Mouse (Mus musculus) liver, postnatal 0 days (tissue): Measurements from ENCODE around the gene Hsd3b7. TPM values are rescaled to one million over a fixed set of nuclear protein-coding genes. Genes with fewer than 3 reads are reported as not detected.

Source experiments
- ATAC-seq: fragments of 200-750 bp; cut with Nextera tagmentation; 2 replicates; pipeline ENCODE4 v1.8.0; 2017; ENCODE audit warnings: mild to moderate bottlenecking, moderate library complexity
- DNase-seq: peaks from one replicate; pipeline ENCODE4 v3.0.0-alpha.2; 2016
- H3K27ac ChIP-seq: fragments of 300-500 bp; sonication (generic); 2 replicates; pipeline ENCODE4 v1.5.1; 2014; ENCODE audit warnings: antibody characterized with exemption, moderate library complexity, mild to moderate bottlenecking, low read depth
- H3K27me3 ChIP-seq: fragments of 300-500 bp; sonication (generic); 2 replicates; pipeline ENCODE4 v1.6.1; 2014; ENCODE audit warnings: low read length, control low read depth, mixed read lengths; ENCODE audit not compliant: insufficient read depth
- H3K36me3 ChIP-seq: fragments of 300-500 bp; sonication (generic); replicated peaks from 2 replicates; pipeline ENCODE4 v1.6.1; 2014; ENCODE audit warnings: mild to moderate bottlenecking, control low read depth, low read length, moderate library complexity, mixed read lengths; ENCODE audit not compliant: insufficient read depth
- H3K4me1 ChIP-seq: fragments of 300-500 bp; sonication (generic); 2 replicates; pipeline ENCODE4 v1.6.1; 2014; ENCODE audit warnings: antibody characterized with exemption, mild to moderate bottlenecking, control low read depth; ENCODE audit not compliant: insufficient read depth
- H3K4me2 ChIP-seq: fragments of 300-500 bp; sonication (generic); 2 replicates; pipeline ENCODE4 v1.6.1; 2014; ENCODE audit warnings: low read depth, mild to moderate bottlenecking, low read length, moderate library complexity, mixed read lengths
- H3K4me3 ChIP-seq: fragments of 300-500 bp; sonication (generic); 2 replicates; pipeline ENCODE4 v1.5.1; 2014; ENCODE audit warnings: low read depth, low read length
- H3K9ac ChIP-seq: fragments of 300-500 bp; sonication (generic); replicated peaks from 2 replicates; pipeline ENCODE4 v1.6.1; 2014; ENCODE audit warnings: mild to moderate bottlenecking, moderate library complexity
- H3K9me3 ChIP-seq: fragments of 300-500 bp; sonication (generic); 2 replicates; pipeline ENCODE4 v1.6.1; 2016; ENCODE audit warnings: mild to moderate bottlenecking, control low read depth, low read length, mixed read lengths
- CTCF ChIP-seq: sonication (generic); IDR thresholded peaks from 2 replicates; pipeline ENCODE4 v1.5.1; 2016; ENCODE audit warnings: antibody characterized with exemption, low read depth
- EP300 ChIP-seq: IDR thresholded peaks from 2 replicates; pipeline ENCODE4 v1.6.1; 2016; ENCODE audit warnings: antibody characterized with exemption, low read depth, mild to moderate bottlenecking
- WGBS: fragments of 180-500 bp; shearing (Covaris S2); extraction: QIAGEN DNeasy Blood & Tissue Kit; methylation state at CpG from one replicate; pipeline ENCODE4 v1.1.7; 2014; ENCODE audit not compliant: insufficient replicate concordance; 5-methylcytosine and 5-hydroxymethylcytosine counted together
- polyA plus RNA-seq: library from polyadenylated mRNA; unstranded; fragments of >200 nt; fragmentation: Nextera tagmentation; extraction: Ambion mirVana; gene quantifications from 2 replicates; pipeline ENCODE4 v1.2.1, GENCODE M21; 2015

Gene Hsd3b7
- polyA plus RNA-seq, 1 experiment from 2014 or later = 224 TPM

- H3K27me3 ChIP-seq = no peaks in the 10 kb centered on the region
- H3K4me1 ChIP-seq = peaks cover 14% of the 10 kb centered on the region
- peak overlapping the region; percentile 97 for H3K4me2 ChIP-seq
- peak; percentile 86 for DNase-seq
- peak; percentile 67 for ATAC-seq
- H3K9me3 ChIP-seq = no peaks in the 10 kb centered on the region
- H3K27ac ChIP-seq = peak overlapping the region; percentile 90
- 0% methylated on average over 40 of the region's 40 CpGs for WGBS
- H3K9ac ChIP-seq = peak overlapping the region; percentile 82
- TF ChIP-seq EP300 (no peak), CTCF (no peak)
- peak overlapping the region; percentile 69 for H3K4me3 ChIP-seq
- H3K36me3 ChIP-seq = peaks cover 32% of the 10 kb centered on the region
These were observed 41.8 kb downstream of the Hsd3b7 start for GRCm38 (mm10) chr7:127842001-127842718.

- Histone ChIP-seq H3K27ac (peak overlapping the region; percentile 24; the same call in 1 of the 2 replicates), H3K36me3 (peaks cover 19% of the 10 kb centered on the region), H3K4me2 (no peak overlapping the region), H3K9me3 (no peaks in the 10 kb centered on the region), H3K4me3 (no peak overlapping the region), H3K9ac (no peak overlapping the region; the same call in 1 of the 2 replicates), H3K4me1 (no peaks in the 10 kb centered on the region), H3K27me3 (no peaks in the 10 kb centered on the region)
- TF ChIP-seq EP300 (no peak), CTCF (no peak)
- ATAC-seq = peak; percentile 65
- no peak for DNase-seq
- WGBS = 58% methylated on average over 6 of the region's 6 CpGs
These were observed 49.8 kb downstream of the Hsd3b7 start for GRCm38 (mm10) chr7:127849973-127850875.

- H3K9ac ChIP-seq = no peak overlapping the region
- ATAC-seq = no peak
- no peaks in the 10 kb centered on the region for H3K27me3 ChIP-seq
- no peaks in the 10 kb centered on the region for H3K9me3 ChIP-seq
- H3K4me2 ChIP-seq = no peak overlapping the region
- H3K4me1 ChIP-seq = no peaks in the 10 kb centered on the region
- TF ChIP-seq EP300 (no peak), CTCF (no peak)
- no peak for DNase-seq
- H3K4me3 ChIP-seq = no peak overlapping the region
- H3K36me3 ChIP-seq = peaks cover 19% of the 10 kb centered on the region
- H3K27ac ChIP-seq = 0 out of 2 replicates have a peak overlapping the region, but pooled peaks have one; percentile 24
- 62% methylated on average over 5 of the region's 5 CpGs for WGBS
These were observed 50.5 kb downstream of the Hsd3b7 start for GRCm38 (mm10) chr7:127850906-127851305.

Other genes starting within 250 kb of the Hsd3b7 start
- gene Tmem265, start 239.2 kb upstream of the Hsd3b7 start, polyA plus RNA-seq = 3.3 and 3.5 TPM in 2 replicates
- gene Phkg2, start 227.3 kb upstream of the Hsd3b7 start, polyA plus RNA-seq = 14.5 and 17.0 TPM in 2 replicates
- gene Ccdc189, start 212.0 kb upstream of the Hsd3b7 start, polyA plus RNA-seq = 4.4 and 4.7 TPM in 2 replicates
- gene Rnf40, start 211.8 kb upstream of the Hsd3b7 start, polyA plus RNA-seq = 10.3 and 12.4 TPM in 2 replicates
- 1.8 and 2.0 TPM in 2 replicates for gene Zfp629, start 184.8 kb upstream of the Hsd3b7 start, polyA plus RNA-seq
- gene Bcl7c, start 91.7 kb upstream of the Hsd3b7 start, polyA plus RNA-seq = 20.1 and 26.5 TPM in 2 replicates
- 7.9 and 10.0 TPM in 2 replicates for gene Ctf1, start 87.9 kb upstream of the Hsd3b7 start, polyA plus RNA-seq
- gene Ctf2, start 68.4 kb upstream of the Hsd3b7 start, polyA plus RNA-seq = not detected in 2 replicates
- 1.6 and 1.9 TPM in 2 replicates for gene Fbxl19, start 56.1 kb upstream of the Hsd3b7 start, polyA plus RNA-seq
- gene Orai3, start 30.8 kb upstream of the Hsd3b7 start, polyA plus RNA-seq = 19.2 and 21.1 TPM in 2 replicates
- gene Setd1a, start 23.9 kb upstream of the Hsd3b7 start, polyA plus RNA-seq = 5.5 and 7.3 TPM in 2 replicates
- gene Gm49388, start 15.0 kb upstream of the Hsd3b7 start, polyA plus RNA-seq = 0.26 TPM in 1 of 2 replicates, not detected in the other
- 15.8 and 17.5 TPM in 2 replicates for gene Stx4a, start 23.7 kb downstream of the Hsd3b7 start, polyA plus RNA-seq
- gene Stx1b, start 23.9 kb downstream of the Hsd3b7 start, polyA plus RNA-seq = 0.18 and 0.48 TPM in 2 replicates
- 2.7 and 2.8 TPM in 2 replicates for gene Zfp646, start 75.6 kb downstream of the Hsd3b7 start, polyA plus RNA-seq
- 3.7 and 4.5 TPM in 2 replicates for gene Zfp668, start 76.2 kb downstream of the Hsd3b7 start, polyA plus RNA-seq
- gene Prss53, start 90.4 kb downstream of the Hsd3b7 start, polyA plus RNA-seq = 0.39 and 0.43 TPM in 2 replicates
- not detected in 2 replicates for gene Gm21974, start 94.8 kb downstream of the Hsd3b7 start, polyA plus RNA-seq
- gene Vkorc1, start 95.0 kb downstream of the Hsd3b7 start, polyA plus RNA-seq = 513 and 556 TPM in 2 replicates
- gene Bckdk, start 103.5 kb downstream of the Hsd3b7 start, polyA plus RNA-seq = 30.5 and 32.5 TPM in 2 replicates
- gene Kat8, start 111.9 kb downstream of the Hsd3b7 start, polyA plus RNA-seq = 12.5 and 13.2 TPM in 2 replicates
- 13.7 and 15.2 TPM in 2 replicates for gene Prss8, start 129.5 kb downstream of the Hsd3b7 start, polyA plus RNA-seq
- 3.3 and 4.5 TPM in 2 replicates for gene Prss36, start 146.1 kb downstream of the Hsd3b7 start, polyA plus RNA-seq
- 94.5 and 99.2 TPM in 2 replicates for gene Fus, start 166.9 kb downstream of the Hsd3b7 start, polyA plus RNA-seq
- 25.8 TPM in 2 replicates for gene Pycard, start 193.3 kb downstream of the Hsd3b7 start, polyA plus RNA-seq
- gene Trim72, start 203.3 kb downstream of the Hsd3b7 start, polyA plus RNA-seq = 0.12 TPM in 1 of 2 replicates, not detected in the other